Mouse (Mus musculus): Measurements from ENCODE around the gene Tmem51. TPM values are rescaled to one million over a fixed set of nuclear protein-coding genes. Genes with fewer than 3 reads are reported as not detected.
"Not testable (repeated sequence)": the region's sequence is repeated elsewhere in the genome, so short reads cannot be mapped to it uniquely, and the experiment has no call there.

Tmem51 gene
- polyA plus RNA-seq, 1 experiment from 2014 or later, result 15.5 TPM

DNA sequence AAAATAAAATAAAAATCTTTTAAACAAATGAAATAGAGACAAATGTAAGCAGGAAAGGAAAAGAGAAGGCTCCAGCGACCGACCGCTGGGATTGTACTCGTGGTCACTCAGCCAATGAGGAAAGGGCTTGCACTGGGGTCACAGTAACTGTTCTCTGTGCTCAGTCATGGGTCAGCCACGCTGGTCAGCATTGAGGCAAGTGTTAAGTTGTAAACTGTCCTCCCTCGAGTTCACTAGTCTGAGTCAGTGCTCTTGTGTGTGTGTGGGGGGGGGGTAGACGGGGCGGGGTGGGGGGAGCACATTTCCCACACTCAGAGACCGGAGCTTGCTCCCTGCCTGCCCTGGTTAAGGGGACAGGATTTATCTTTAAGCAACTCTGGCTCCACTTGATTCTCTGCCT is 83.5 kb downstream of the Tmem51 start:
- no peak overlapping the region for H3K9ac ChIP-seq
- H3K9me3 ChIP-seq (replicated peaks), result no peaks in the 10 kb centered on the region
- H3K27me3 ChIP-seq (replicated peaks), result no peaks in the 10 kb centered on the region
- no peak overlapping the region for H3K4me3 ChIP-seq
- no peak for ATAC-seq
- no peaks in the 10 kb centered on the region for H3K36me3 ChIP-seq
- H3K4me1 ChIP-seq, result peaks cover 13% of the 10 kb centered on the region; the same call in 1 of the 2 replicates
- 53% methylated on average over 9 of the region's 9 CpGs for WGBS (ENCODE audit: insufficient replicate concordance)
- H3K4me2 ChIP-seq, result no peak overlapping the region
- H3K27ac ChIP-seq, result no peak overlapping the region

DNA sequence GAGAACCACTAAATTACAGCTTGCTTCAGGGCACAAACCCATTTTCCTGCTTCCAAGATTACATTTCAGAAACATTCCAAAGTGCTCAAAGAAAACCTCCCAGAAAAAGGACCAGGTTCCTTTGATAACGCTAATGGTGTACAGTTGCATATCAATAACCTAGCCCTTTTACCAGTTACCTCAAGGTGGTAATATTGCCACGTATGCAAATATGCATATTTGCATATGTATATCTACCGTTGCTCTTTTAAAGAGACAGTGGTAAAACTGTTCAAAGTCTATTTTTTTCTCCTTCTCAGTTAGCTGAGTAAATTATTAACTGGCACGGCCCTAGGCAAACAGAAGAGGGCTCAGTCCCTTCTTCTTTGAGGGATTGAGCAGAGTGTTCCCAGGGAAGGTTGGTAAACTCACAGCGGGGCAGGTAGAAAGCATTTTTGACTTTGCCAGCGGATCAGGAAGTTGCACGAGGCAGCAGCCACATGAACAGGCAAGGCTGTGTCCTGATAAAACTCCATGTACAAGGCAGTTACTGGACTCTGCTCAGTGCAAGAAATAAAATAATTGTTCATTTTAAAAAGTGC is 84.5 kb downstream of the Tmem51 start:
- H3K9me3 ChIP-seq (replicated peaks), result no peaks in the 10 kb centered on the region
- peaks cover 20% of the 10 kb centered on the region for H3K4me1 ChIP-seq
- peak overlapping the region; percentile 17; the same call in 1 of the 2 replicates for H3K4me2 ChIP-seq
- ATAC-seq, result no peak
- peak overlapping the region; percentile 78 for H3K27ac ChIP-seq
- no peaks in the 10 kb centered on the region for H3K27me3 ChIP-seq (replicated peaks)
- WGBS (ENCODE audit: insufficient replicate concordance), result 34% methylated on average over 7 of the region's 7 CpGs
- no peak overlapping the region for H3K4me3 ChIP-seq
- no peak overlapping the region for H3K9ac ChIP-seq
- H3K36me3 ChIP-seq, result no peaks in the 10 kb centered on the region

DNA sequence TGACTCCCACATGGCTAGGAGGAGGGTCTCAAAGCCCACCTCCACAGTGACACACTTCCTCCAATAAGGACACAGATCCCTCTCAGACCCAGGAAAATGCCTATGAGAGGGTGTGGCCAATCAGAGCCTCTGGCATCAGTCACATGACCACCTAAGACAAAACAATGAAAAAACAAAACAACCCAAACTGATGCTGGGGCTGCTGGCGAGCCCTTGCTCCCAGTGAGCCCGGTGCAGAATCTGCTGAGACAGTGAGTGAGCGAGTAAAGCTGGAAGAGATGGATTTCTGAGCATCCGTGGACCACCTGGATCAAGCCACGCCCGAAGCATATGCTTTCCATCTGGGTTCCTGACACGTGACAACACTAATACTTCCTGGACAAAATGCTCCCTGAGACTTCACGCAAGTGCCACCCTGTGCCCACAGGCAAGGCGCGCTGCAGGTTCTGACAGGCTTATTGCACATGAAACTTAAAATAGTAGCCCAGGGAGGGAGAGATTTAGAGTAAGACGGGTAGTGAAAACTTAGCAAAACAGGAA is 85.8 kb downstream of the Tmem51 start:
- no peak overlapping the region for H3K9ac ChIP-seq
- peaks cover 29% of the 10 kb centered on the region for H3K4me1 ChIP-seq
- H3K27me3 ChIP-seq (replicated peaks), result no peaks in the 10 kb centered on the region
- ATAC-seq, result no peak
- 25% methylated on average over 11 of the region's 11 CpGs for WGBS (ENCODE audit: insufficient replicate concordance)
- H3K36me3 ChIP-seq, result no peaks in the 10 kb centered on the region
- peak overlapping the region; percentile 47 for H3K4me2 ChIP-seq
- peak overlapping the region; percentile 31 for H3K4me3 ChIP-seq
- no peaks in the 10 kb centered on the region for H3K9me3 ChIP-seq (replicated peaks)
- no peak overlapping the region for H3K27ac ChIP-seq

DNA sequence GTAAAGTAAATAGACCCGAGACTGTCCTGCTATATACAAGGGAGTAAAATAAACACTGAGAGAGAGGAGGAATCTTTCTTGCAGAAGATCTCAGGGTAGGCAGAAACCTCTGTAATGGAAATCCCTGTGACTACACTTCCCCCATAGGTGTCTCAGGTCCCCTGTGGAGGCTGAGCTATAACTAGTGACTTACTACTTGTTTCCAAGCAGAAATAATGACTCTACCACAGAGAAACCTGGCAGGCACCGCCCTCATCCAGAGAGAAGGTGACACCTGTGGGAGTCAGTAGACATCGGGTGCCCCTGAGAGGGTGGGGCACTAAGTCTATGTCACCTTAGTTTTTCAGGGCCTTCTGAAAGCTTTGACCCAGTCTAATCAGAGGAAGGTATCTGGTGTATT is 87.2 kb downstream of the Tmem51 start:
- 60% methylated on average over 3 of the region's 3 CpGs for WGBS (ENCODE audit: insufficient replicate concordance)
- no peak overlapping the region for H3K27ac ChIP-seq
- H3K4me1 ChIP-seq, result peaks cover 24% of the 10 kb centered on the region
- H3K9me3 ChIP-seq (replicated peaks), result no peaks in the 10 kb centered on the region
- no peaks in the 10 kb centered on the region for H3K36me3 ChIP-seq
- ATAC-seq, result no peak
- H3K27me3 ChIP-seq (replicated peaks), result no peaks in the 10 kb centered on the region
- H3K9ac ChIP-seq, result no peak overlapping the region
- H3K4me2 ChIP-seq, result no peak overlapping the region
- H3K4me3 ChIP-seq, result no peak overlapping the region

DNA sequence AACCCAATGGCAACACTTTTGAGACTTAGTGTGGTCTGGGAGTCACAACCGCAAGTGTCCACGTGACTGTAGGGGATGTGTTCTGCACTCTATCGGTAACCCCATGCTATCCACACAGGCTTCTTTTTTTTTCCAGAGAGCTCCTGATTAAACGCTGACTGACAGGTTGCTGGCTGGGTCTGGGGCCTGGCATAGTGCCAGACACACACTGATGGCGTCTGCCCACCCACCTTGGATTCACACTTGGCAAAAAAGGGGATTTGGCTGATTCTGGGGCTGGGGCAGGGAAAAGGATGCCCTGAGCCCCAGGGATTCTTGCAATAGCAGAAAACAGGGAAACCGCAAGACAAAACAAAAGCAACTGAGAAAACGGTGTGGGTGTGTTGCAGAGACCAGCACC is 88.0 kb downstream of the Tmem51 start:
- no peak for ATAC-seq
- WGBS (ENCODE audit: insufficient replicate concordance), result 79% methylated on average over 7 of the region's 7 CpGs
- Histone ChIP-seq H3K9ac (no peak overlapping the region), H3K27me3 (replicated peaks) (no peaks in the 10 kb centered on the region), H3K36me3 (no peaks in the 10 kb centered on the region), H3K4me1 (peaks cover 24% of the 10 kb centered on the region), H3K4me3 (no peak overlapping the region), H3K9me3 (replicated peaks) (no peaks in the 10 kb centered on the region), H3K4me2 (no peak overlapping the region), H3K27ac (no peak overlapping the region)

DNA sequence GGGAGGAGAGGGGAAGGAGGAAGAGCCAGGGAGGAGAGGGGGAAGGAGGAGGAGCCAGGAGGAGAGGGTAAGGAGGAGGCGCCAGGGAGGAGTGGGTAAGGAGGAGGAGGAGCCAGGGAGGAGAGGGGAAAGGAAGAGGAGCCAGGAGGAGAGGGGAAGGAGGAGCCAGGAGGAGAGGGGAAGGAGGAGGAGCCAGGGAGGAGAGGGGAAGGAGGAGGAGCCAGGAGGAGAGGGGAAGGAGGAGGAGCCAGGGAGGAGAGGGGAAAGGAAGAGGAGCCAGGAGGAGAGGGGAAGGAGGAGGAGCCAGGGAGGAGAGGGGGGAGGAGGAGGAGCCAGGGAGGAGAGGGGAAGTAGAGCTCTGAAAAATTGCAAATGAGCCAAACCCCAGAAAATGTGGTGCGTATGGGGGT is 90.0 kb downstream of the Tmem51 start:
- WGBS (ENCODE audit: insufficient replicate concordance), result 25% methylated on average over 2 of the region's 2 CpGs

DNA sequence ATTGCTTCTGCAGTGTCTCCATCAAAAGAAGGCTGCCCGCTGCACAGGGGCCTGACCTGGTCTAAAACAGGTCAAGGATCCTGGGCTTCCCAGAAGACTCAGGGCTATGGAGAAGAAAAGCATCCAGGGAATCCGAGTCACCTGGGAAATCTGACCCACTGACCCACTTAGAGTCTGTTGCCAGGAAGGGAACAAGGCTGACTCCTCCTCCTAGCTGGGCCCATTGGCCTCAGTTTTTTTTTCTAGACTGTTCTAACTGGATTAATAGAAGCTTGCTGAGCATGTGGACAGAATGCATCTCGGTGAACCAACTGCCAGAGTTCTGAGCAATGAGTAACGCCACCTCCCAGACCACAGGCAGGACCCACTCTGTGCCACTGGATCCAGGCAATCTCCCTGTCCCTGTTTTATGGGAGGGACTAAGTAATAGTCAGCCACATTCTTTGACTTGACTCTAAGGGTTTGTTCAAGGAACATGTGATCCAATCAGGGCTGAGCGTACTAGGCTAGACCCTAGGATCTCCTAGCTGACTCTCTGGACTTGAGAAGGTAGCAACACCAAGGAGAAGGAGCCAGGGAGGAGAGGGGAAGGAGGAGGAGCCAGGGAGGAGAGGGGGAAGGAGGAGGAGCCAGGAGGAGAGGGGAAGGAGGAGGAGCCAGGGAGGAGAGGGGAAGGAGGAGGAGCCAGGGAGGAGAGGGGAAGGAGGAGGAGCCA is 90.6 kb downstream of the Tmem51 start:
- no peaks in the 10 kb centered on the region for H3K36me3 ChIP-seq
- 0 out of 2 replicates have a peak, but pooled peaks have one; percentile 24 for ATAC-seq
- 57% methylated on average over 5 of the region's 5 CpGs for WGBS (ENCODE audit: insufficient replicate concordance)

More for the DNA sequence above, 90.0 kb downstream of the Tmem51 start:
- not testable (repeated sequence) for H3K9me3 ChIP-seq (replicated peaks); H3K4me3 ChIP-seq; H3K27ac ChIP-seq; H3K9ac ChIP-seq; H3K36me3 ChIP-seq; ATAC-seq; H3K27me3 ChIP-seq (replicated peaks)
- peak overlapping the region; percentile 38 for H3K4me2 ChIP-seq
- H3K4me1 ChIP-seq, result peaks cover 15% of the 10 kb centered on the region

DNA sequence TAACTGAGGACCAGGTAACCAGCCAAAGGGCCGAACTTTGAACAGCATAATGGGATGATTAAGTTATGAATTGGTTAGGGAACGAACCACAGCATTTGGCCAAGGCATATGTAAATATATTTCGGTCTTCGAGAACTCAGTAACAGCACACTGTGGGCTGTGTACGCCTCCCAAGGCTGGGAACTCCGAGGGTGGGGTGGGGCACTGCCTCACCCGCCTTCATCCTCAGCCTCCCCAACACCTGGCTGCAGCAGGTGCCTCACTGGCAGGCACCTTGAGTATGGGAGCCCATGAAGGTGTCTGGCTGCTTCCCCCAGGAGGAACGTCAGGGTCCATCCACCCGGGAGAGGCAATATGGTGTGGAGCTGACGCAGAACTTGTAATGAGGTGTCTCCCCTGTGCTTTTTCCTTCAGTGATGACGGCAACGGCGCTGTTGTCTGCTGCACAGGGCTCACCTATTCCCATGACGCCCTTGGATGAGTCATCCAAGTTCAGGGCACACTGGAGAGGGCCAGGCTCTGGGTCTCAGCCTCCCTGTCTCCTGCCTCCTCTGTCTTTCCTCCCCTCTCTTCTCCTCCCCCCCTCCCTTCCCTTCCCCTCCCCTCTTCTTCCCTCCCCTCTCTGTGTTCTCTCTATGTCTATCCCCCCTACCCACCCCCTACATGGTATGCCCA is 91.4 kb downstream of the Tmem51 start:
- no peaks in the 10 kb centered on the region for H3K9me3 ChIP-seq (replicated peaks)
- no peak overlapping the region for H3K27ac ChIP-seq
- H3K36me3 ChIP-seq, result no peaks in the 10 kb centered on the region
- 74% methylated on average over 14 of the region's 14 CpGs for WGBS (ENCODE audit: insufficient replicate concordance)
- H3K27me3 ChIP-seq (replicated peaks), result no peaks in the 10 kb centered on the region
- ATAC-seq, result no peak
- H3K4me3 ChIP-seq, result no peak overlapping the region
- H3K4me1 ChIP-seq, result peaks cover 15% of the 10 kb centered on the region
- no peak overlapping the region for H3K4me2 ChIP-seq
- no peak overlapping the region for H3K9ac ChIP-seq

More for the DNA sequence above, 90.6 kb downstream of the Tmem51 start:
- no peaks in the 10 kb centered on the region for H3K9me3 ChIP-seq (replicated peaks)
- H3K4me3 ChIP-seq, result no peak overlapping the region
- H3K9ac ChIP-seq, result no peak overlapping the region
- H3K4me2 ChIP-seq, result no peak overlapping the region
- no peak overlapping the region for H3K27ac ChIP-seq
- H3K4me1 ChIP-seq, result peaks cover 15% of the 10 kb centered on the region
- no peaks in the 10 kb centered on the region for H3K27me3 ChIP-seq (replicated peaks)

DNA sequence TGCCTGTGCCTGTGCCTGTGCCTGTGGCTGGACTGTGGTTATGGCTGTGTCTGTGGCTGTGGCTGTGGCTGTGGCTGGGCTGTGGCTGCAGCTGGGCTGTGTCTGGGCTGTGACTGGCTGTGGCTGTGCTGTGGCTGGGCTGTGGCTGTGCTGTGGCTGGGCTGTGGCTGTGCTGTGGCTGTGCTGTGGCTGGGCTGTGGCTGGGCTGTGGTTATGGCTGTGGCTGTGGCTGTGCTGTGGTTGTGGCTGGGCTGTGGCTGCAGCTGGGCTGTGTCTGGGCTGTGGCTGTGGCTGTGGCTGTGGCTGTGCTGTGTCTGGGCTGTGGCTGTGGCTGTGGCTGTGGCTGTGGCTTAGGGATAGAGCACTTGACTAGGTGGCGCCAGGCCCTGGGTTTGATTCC is 95.9 kb downstream of the Tmem51 start:
- no peaks in the 10 kb centered on the region for H3K9me3 ChIP-seq (replicated peaks)
- no peaks in the 10 kb centered on the region for H3K36me3 ChIP-seq
- H3K9ac ChIP-seq, result 0 out of 2 replicates have a peak overlapping the region, but pooled peaks have one; percentile 22
- H3K27ac ChIP-seq, result no peak overlapping the region
- 36% methylated on average over 1 of the region's 1 CpGs for WGBS (ENCODE audit: insufficient replicate concordance)
- no peak for ATAC-seq
- H3K4me1 ChIP-seq, result no peaks in the 10 kb centered on the region
- no peak overlapping the region for H3K4me2 ChIP-seq
- no peak overlapping the region for H3K4me3 ChIP-seq
- no peaks in the 10 kb centered on the region for H3K27me3 ChIP-seq (replicated peaks)

DNA sequence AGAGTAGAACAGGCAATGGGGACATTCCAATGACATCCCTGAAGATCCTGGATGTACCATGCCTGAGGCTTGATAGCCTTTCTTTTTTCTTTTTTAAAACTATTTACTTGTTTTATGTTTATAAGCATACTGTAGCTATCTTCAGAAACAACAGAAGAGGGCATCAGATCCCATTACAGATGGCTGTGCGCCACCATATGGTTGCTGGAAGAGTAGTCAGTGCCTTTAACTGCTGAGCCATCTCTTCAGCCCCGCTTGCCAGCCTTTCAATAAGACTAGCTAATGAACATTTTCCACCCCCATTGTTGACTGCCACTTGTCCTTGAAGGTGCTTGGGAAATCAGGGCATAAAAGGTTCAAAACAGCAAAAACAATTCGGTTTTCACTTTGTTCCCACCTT is 100.4 kb downstream of the Tmem51 start:
- H3K4me1 ChIP-seq, result no peaks in the 10 kb centered on the region
- no peak overlapping the region for H3K4me3 ChIP-seq
- no peak overlapping the region for H3K4me2 ChIP-seq
- no peaks in the 10 kb centered on the region for H3K9me3 ChIP-seq (replicated peaks)
- no peak for ATAC-seq
- 55% methylated on average over 3 of the region's 3 CpGs for WGBS (ENCODE audit: insufficient replicate concordance)
- H3K36me3 ChIP-seq, result no peaks in the 10 kb centered on the region
- no peak overlapping the region for H3K9ac ChIP-seq
- no peak overlapping the region for H3K27ac ChIP-seq
- H3K27me3 ChIP-seq (replicated peaks), result no peaks in the 10 kb centered on the region

DNA sequence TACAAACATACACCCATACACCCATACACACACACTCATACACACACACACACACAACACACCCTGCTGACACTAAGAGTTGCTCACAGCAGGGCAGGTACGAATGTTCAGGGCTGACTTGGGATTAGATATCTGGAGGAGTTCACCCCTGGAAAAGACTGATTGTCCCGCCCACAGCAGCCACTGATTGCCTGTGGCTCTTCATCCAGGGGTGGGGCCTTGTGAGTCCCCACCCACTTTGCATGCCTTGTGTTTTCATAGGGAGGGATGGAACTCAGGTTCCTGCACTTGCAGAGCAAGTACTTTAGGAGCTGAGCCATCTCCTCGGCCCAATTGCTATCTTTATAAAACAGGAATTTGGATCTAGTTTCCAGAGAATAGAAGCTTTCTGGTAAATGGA is 102.6 kb downstream of the Tmem51 start:
- no peak overlapping the region for H3K27ac ChIP-seq
- 61% methylated on average over 3 of the region's 3 CpGs for WGBS (ENCODE audit: insufficient replicate concordance)

More for the DNA sequence above, 102.6 kb downstream of the Tmem51 start:
- no peak for ATAC-seq
- no peaks in the 10 kb centered on the region for H3K9me3 ChIP-seq (replicated peaks)
- H3K27me3 ChIP-seq (replicated peaks), result no peaks in the 10 kb centered on the region
- H3K4me1 ChIP-seq, result no peaks in the 10 kb centered on the region
- no peak overlapping the region for H3K4me2 ChIP-seq
- H3K9ac ChIP-seq, result no peak overlapping the region
- no peak overlapping the region for H3K4me3 ChIP-seq
- no peaks in the 10 kb centered on the region for H3K36me3 ChIP-seq

Measured in liver, embryonic 12.5 days (tissue).